Mouse (Mus musculus) CH12.LX (cell line): ENCODE results near the gene Cdh23.

Experiments used
- CTCF ChIP-seq, 2 experiments: IDR thresholded peaks in 1 of 2; conservative IDR thresholded peaks in 1 of 2; 2 replicates each; pipeline ENCODE4 v1.5.1; 2011 to 2012; ENCODE audit warnings: low read depth in 2 of 2, low read length in 2 of 2, improper control_type of control experiment in 1 of 2, inconsistent platforms in 1 of 2, mild to moderate bottlenecking in 1 of 2, moderate library complexity in 1 of 2
- JUND ChIP-seq: conservative IDR thresholded peaks from 2 replicates; pipeline ENCODE4 v1.6.1; 2011; ENCODE audit warnings: low read depth, low read length, improper control_type of control experiment
- MAFK ChIP-seq: IDR thresholded peaks from 2 replicates; pipeline ENCODE4 v1.6.1; 2011; ENCODE audit warnings: low read length, improper control_type of control experiment; ENCODE audit not compliant: insufficient replicate concordance
- MAX ChIP-seq: IDR thresholded peaks from 2 replicates; pipeline ENCODE4 v1.6.1; 2011; ENCODE audit warnings: low read length, improper control_type of control experiment
- MXI1 ChIP-seq: IDR thresholded peaks from 2 replicates; pipeline ENCODE4 v1.6.1; 2011; ENCODE audit warnings: mild to moderate bottlenecking, low read depth, low read length, improper control_type of control experiment
- POLR2A ChIP-seq: IDR thresholded peaks from 2 replicates; pipeline ENCODE4 v1.6.1; 2011; ENCODE audit warnings: low read depth, mild to moderate bottlenecking, improper control_type of control experiment, low read length
- POLR2AphosphoS2 ChIP-seq: IDR thresholded peaks from 2 replicates; pipeline ENCODE4 v1.6.1; 2011; ENCODE audit warnings: low read depth, low read length, improper control_type of control experiment
- SIN3A ChIP-seq: IDR thresholded peaks from 2 replicates; pipeline ENCODE4 v1.6.1; 2012; ENCODE audit warnings: low read length, improper control_type of control experiment, inconsistent platforms

DNA sequence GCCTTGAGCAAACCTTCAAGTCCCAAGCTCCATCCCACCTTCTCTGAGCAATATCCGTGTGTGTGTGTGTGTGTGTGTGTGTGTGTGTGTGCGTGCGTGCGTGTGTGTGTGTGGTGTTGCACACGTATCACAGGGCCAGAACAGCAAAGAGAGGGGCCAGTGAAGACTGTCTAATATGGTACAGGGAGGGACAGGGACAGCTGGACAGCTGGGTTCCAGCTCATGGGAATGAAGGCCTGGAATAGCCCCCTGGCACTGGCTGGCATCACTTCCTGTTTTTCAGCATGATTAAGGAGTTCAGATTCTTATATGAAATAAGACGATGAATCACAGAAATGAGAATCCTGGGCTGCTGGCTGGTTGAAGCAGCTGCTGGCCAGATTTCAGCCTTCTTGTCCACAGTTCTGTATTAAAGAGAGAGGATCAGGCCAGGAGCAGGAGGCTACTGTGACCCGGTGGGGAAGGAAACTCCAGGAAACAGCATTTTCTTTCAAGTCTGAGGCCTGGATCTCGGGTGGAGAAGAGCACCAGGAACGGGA is 316.8 kb downstream of the Cdh23 start:
- no peak for TF ChIP-seq CTCF (conservative IDR thresholded peaks at IDR 0.05 in 1 of 2, IDR thresholded peaks at IDR 0.05 in 1 of 2; ENCODE audit: low read depth in 2 of 2, low read length in 2 of 2)
- no peak for TF ChIP-seq MXI1
- TF ChIP-seq MAX = no peak
- no peak for TF ChIP-seq POLR2A
- no peak for TF ChIP-seq MAFK
- no peak for TF ChIP-seq JUND
- TF ChIP-seq POLR2AphosphoS2 = no peak
- TF ChIP-seq SIN3A = no peak
